Mouse (Mus musculus) adrenal gland, adult 8-10 months (tissue): Measurements from ENCODE around the gene Rtp3. TPM values are rescaled to one million over a fixed set of nuclear protein-coding genes. Genes with fewer than 3 reads are reported as not detected.

Experiments used
- DNase-seq: peaks from one replicate; pipeline ENCODE4 v3.0.0; 2022
- total RNA-seq, 4 experiments: library from RNA; stranded (reverse); gene quantifications; 2 replicates each; pipeline ENCODE4 v1.2.4; 2022

Rtp3 gene
- total RNA-seq, 4 experiments from 2014 or later, result 2.5 to 4.6 (median 3.9) TPM

DNA sequence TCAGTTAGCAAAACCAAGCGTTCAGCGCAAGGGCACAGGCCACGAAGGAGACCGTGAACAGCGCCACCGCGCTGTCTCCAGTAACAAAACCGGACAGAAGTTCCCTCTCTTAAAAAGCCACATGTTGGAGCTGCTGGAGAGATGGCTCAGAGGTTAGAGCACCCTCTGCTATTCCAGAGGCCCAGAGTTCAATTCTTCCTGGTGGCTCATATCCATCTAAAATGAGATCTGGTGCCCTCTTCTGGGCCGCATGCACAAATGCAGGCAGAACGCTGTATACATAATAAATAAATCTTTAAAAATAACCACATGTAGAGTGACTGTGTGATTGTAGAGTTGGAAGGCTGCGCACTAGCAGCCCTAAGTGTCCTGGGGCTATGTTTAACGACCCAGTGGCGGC, 46.1 kb downstream of the Rtp3 start:
- no peak for DNase-seq

DNA sequence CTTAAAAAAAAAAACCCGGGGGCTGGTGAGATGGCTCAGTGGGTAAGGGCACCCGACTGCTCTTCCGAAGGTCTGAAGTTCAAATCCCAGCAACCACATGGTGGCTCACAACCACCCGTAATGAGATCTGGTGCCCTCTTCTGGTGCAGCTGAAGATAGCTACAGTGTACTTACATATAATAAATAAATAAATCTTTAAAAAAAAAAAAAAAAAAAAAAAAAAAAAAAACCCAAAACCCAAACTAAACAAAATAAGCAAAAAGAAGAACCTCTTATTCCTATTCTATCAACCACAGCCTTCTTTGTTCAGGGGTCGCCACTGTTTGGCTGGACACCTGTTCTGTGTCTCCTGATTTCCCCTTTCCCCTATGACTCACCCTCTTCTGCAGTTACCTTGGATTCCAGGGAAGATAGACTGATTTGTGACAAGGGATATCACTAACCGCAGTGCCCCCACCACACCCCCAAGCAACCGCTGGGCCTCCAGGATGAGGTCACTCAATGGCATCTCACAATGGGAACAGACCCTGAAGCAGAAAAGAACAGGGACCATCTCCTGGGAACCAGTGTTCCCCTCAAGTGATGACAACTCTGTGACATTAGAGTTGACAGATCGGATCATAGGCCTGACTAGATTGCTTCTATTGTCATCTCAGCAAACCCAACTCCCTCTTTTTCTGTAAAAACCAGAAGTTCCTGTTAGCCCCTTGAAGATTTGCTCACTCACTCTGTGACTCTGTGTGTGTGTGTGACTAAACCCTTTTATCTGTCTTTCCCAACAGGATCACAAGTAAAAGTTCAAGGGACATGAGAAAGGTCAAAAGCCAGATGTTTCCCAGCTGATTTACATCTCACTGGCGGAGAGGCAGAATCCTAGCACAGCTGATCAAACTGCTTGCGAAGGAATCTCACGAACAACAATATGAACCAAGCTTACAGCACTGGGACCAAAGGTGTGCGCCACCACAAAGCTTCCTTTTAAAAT, 52.6 kb downstream of the Rtp3 start:
- peak; percentile 25 for DNase-seq

DNA sequence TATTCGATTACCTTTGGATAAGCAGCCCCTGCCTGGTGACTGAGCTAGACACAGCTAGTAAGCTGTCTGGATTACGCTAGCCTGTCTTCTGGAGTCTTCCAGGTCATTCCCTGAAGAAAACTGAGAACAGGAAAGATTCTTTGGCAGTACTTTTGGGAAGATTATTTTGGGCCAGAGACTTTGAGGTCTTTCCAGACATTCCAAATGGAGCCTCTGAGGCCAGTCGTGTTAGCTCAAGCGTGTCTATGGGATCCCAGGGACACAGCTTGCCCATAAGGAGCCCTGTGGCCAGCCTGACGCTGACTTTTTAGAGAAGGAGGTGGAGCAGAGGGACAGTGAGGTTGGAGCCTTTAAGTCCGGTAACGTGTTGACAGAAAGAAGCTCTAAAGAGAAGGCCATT, 54.4 kb downstream of the Rtp3 start:
- DNase-seq, result no peak

Other genes with a start within 250 kb of the Rtp3 start
- gene Myl3, start 248.7 kb downstream of the Rtp3 start, total RNA-seq, result under 1 TPM in 2 of 4 experiments, not detected in 2; 0.26 to 0.40 TPM
- 10 to 100 TPM in 1 of 4 experiments, 1 to 10 TPM in 3; 7.2 to 12.3 (median 9.3) TPM for gene Pth1r, start 243.4 kb downstream of the Rtp3 start, total RNA-seq
- gene Prss42, start 192.4 kb downstream of the Rtp3 start, total RNA-seq, result not detected
- not detected for gene Prss44, start 176.6 kb downstream of the Rtp3 start, total RNA-seq
- gene Prss43, start 163.9 kb downstream of the Rtp3 start, total RNA-seq, result not detected
- under 1 TPM in 1 of 4 experiments, not detected in 3; 0.24 TPM for gene Prss45, start 156.0 kb downstream of the Rtp3 start, total RNA-seq
- gene Prss46, start 146.1 kb downstream of the Rtp3 start, total RNA-seq, result not detected
- not detected for gene Prss50, start 132.6 kb downstream of the Rtp3 start, total RNA-seq
- gene Als2cl, start 110.7 kb downstream of the Rtp3 start, total RNA-seq, result 10 to 100 TPM; 16.4 to 43.7 (median 30.2) TPM
- gene Tmie, start 110.5 kb downstream of the Rtp3 start, total RNA-seq, result 1 to 10 TPM; 2.3 to 7.5 (median 5.1) TPM
- gene Fam240a, start 73.7 kb downstream of the Rtp3 start, total RNA-seq, result not detected
- gene Tdgf1, start 44.4 kb downstream of the Rtp3 start, total RNA-seq, result under 1 TPM in 1 of 4 experiments, not detected in 3; 0.14 TPM
- gene Lrrc2, start 39.0 kb downstream of the Rtp3 start, total RNA-seq, result 10 to 100 TPM; 13.0 to 17.1 (median 14.1) TPM
- 1 to 10 TPM in 3 of 4 experiments, under 1 TPM in 1; 0.87 to 3.2 (median 2.0) TPM for gene Ltf, start 28.7 kb upstream of the Rtp3 start, total RNA-seq
- 10 to 100 TPM in 2 of 4 experiments, 1 to 10 TPM in 2; 5.4 to 12.8 (median 9.8) TPM for gene Ccrl2, start 66.9 kb upstream of the Rtp3 start, total RNA-seq
- gene Lrrfip2, start 127.0 kb upstream of the Rtp3 start, total RNA-seq, result 10 to 100 TPM; 49.1 to 60.0 (median 53.9) TPM